Mouse (Mus musculus): ENCODE results near the gene Cers5.

The Cers5 gene

DNA sequence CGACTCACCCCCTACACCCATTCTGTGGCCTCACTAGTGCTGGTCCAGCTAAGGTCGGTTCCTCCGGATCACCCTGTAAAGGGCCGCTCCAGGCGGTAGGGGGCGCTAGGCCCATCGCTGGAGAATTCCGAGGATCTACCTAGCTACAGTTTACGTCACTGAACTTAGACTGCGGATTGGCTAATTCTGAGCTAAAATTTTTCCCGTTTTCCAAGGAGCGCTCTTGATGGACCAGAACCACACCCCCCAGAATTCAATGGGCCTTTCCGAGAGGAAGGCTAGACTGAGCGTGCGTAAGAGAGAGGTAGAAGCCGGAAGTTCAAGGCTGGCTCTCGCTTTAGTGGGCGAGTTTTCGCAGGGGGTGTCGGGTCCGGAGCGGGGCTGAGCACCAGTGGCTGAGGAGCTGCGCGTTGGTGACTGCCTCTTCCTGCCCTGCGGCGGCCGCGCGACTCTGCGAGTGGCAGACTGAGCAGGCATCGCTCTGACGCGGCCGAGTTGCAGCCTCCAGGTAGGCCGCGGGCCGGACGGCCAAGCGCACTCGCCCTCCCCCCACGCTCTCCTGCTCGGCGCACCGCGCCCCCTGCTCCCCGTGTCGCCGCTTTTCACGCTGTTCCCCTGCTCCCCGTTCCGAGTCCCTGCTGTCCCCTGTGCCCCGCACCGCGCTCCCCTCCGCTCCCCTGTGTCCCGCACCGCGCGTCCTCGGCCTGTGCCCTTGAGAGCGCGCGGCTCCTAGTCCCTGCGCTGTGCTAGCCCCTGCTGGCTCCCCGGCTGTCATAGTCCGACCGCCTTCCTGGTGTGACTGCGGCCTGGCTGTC lies 47.1 kb downstream of the Cers5 start, which contains the start of gene Cox14:
Gene Cox14, plus strand, starts transcription at position 278 of the 815 bp plus-strand sequence.
- peak; percentile 98 for DNase-seq (ENCODE audit: low spot score)

DNA sequence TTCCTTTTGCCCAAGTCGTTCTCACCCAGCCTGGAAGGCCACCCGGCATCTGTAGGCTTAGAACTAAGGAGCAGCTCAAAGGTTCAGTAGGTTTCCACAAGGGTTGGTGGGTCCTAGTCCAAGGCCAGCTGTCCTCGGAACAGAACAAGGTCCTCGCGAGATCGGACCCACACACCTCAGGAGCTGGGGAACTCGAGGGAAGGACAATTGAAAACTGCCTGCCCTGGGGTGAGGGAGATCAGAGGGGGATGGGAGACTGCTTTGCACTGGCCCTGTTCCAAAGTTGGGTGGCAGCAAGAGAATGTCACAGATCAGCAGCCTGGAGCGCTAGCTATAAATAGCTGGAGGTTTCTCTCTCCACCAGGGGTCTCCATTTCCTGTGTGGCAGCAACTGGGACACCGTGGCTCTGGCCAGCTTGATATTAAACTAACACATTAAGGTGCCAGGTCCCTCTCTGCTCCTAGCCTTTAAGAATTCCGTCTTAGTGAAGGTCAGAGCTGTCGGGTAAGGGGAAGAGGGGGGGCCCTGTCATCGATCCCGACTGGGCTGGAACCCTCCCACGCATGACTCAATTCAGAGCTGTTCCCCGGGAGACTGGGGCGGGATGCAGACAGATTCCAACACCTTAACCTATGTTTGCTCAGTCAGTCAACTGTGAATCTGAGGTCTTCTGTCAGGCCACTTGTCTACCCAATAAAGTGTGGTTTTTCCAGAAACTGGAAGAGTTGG lies 48.2 kb downstream of the Cers5 start:
- peak; percentile 52 for DNase-seq (ENCODE audit: low spot score)

- DNase-seq (ENCODE audit: low spot score) = no peak
Observed at GRCm38 (mm10) chr15:99723515-99724291, 49.0 kb downstream of the Cers5 start.

DNA sequence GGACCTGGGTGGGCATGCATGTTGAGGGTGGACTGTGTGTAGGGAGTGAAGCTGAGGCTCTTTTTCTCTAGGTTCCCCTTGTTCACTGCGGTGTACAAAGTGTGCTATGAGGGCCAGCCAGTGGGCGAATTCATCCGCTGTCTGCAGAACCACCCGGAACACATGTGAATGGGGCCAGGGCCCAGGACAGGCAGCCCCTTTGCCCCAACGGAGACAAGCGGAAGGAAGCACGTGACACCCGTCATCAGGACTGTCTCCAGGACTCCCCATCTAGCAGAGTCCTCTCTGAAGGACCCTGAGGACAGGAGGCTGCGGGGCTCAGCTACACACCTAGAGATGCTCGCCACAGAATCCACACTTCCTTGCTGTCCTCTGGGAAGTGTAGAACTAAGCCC lies 49.6 kb downstream of the Cers5 start:
- DNase-seq (ENCODE audit: low spot score) = no peak

DNA sequence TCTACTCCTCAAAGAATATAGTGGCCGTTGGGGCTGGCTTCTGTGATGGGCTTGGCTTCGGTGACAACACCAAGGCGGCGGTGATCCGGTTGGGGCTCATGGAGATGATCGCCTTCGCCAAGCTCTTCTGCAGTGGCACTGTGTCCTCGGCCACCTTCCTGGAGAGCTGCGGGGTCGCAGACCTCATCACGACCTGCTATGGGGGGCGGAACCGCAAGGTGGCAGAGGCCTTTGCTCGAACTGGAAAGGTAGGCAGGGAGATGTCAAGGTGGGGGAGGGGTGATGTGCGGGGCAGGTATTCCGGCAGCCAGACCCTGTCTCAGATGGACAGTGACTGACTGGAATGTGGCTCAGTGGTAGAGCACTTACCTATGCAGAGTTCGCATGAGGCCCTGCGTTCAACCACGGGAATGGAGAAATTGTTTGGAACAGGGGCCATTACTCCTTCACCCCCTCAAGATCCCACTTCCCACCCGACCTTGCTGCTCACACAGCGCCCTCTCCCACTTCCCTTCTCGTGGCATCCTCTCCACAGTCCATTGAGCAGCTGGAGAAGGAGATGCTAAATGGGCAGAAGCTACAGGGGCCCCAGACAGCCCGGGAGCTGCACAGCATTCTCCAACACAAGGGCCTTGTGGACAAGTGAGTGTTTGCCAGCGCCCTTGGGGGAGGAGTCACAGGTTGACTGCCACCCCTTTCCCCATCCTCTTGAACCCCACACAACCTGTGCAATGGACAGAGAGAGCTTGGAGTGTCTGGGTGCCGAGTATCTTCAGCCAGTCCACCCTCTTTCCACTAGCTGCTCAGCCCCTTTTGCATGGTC lies 50.6 kb downstream of the Cers5 start:
- no peak for DNase-seq (ENCODE audit: low spot score)

DNA sequence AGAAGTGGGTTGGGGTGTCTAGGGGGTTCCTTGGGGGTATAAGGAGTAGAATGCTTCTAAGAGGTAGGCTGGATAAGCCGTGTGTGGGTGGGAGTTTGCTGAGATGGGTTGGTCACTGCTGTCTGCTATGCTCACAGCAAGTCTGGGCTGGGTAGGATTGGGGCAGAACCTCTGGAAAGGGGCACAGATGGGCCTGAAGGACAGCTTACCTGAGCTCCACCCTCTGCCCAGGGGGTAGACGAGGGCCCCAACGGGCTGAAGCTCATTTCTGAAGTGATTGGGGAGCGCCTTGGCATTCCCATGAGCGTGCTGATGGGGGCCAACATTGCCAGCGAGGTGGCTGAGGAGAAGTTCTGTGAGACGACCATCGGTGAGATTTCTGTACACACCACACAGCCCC lies 52.8 kb downstream of the Cers5 start:
- no peak for DNase-seq (ENCODE audit: low spot score)

GRCm38 (mm10) chr15:99718461-99719021 lies 54.1 kb downstream of the Cers5 start:
- no peak for DNase-seq (ENCODE audit: low spot score)

- DNase-seq (ENCODE audit: low spot score) = no peak
Observed at GRCm38 (mm10) chr15:99717386-99718334, 55.0 kb downstream of the Cers5 start, which contains the start of gene Gpd1. Gpd1 (plus strand) TSS chr15:99717515.

- DNase-seq (ENCODE audit: low spot score) = no peak
Observed at GRCm38 (mm10) chr15:99716814-99717213, 55.9 kb downstream of the Cers5 start.

DNA sequence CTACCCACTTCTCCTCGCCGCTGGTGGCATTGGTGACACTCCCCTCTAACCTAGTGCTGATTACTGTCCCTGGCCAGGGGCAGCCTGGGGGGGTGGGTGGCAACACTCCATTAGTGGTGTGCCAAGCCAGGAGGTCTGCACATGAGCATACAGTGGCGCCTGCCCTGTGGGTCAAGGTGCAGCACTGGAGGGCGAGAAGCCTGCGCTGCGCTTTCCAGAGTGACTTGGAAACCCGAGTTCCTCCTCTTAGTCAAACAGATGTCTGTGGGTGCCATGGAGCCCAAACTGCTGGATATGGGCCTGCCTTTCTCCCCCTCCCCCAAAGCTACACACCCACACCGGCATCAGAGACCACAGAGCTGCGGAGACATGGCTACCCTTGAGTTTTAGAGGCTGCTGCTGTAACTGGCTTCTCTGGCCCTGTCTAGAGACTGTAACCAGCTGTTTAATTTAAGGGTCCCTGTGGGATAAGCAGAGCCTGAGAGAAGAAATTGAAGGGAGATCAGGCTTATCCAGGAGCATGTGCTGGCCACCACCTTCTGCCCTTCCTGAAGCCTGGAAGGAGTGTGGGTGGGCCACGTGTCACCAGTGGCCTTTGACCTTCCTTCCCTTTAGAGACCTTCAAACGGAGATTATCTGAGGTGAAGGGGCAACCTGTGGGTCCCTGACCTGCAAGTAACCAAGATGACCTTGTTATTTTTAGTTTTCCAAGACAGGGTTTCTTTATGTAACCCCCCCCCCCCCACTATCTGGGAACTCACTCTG lies 56.5 kb downstream of the Cers5 start:
- DNase-seq (ENCODE audit: low spot score) = no peak

DNA sequence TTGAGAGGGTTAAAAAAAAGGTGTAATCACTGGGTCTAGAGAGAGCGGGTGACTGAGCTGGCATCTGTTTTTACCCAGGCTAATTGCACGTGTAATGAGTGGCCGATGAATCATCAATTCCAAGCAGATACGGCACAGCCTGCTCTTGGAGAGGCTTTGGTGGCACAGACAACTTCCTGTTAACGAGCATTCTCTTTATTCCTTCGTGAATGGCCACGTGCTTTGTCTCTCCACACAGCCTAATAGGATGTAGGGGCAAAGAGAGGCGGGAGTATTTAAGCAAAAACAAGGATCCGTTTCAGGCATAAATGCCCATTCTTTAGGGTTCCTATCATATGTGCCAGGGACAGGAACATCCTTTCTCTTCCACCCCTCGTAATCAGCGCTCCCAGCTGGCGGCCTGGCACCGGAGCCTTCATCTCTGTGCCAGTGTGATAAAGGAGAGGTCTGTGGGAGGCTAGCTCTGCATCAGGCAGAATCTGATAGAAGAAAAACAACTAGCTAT lies 57.3 kb downstream of the Cers5 start:
- DNase-seq (ENCODE audit: low spot score) = no peak

- DNase-seq (ENCODE audit: low spot score) = peak; percentile 66
Observed at GRCm38 (mm10) chr15:99714858-99715257, 57.8 kb downstream of the Cers5 start.

- no peak for DNase-seq (ENCODE audit: low spot score)
Observed at GRCm38 (mm10) chr15:99714206-99714605, 58.5 kb downstream of the Cers5 start.

- no peak for DNase-seq (ENCODE audit: low spot score)
Observed at GRCm38 (mm10) chr15:99713569-99713968, 59.1 kb downstream of the Cers5 start.

- DNase-seq (ENCODE audit: low spot score) = no peak
Observed at GRCm38 (mm10) chr15:99712666-99713559, 59.8 kb downstream of the Cers5 start.

GRCm38 (mm10) chr15:99711491-99711890 lies 61.2 kb downstream of the Cers5 start:
- DNase-seq (ENCODE audit: low spot score) = no peak

DNA sequence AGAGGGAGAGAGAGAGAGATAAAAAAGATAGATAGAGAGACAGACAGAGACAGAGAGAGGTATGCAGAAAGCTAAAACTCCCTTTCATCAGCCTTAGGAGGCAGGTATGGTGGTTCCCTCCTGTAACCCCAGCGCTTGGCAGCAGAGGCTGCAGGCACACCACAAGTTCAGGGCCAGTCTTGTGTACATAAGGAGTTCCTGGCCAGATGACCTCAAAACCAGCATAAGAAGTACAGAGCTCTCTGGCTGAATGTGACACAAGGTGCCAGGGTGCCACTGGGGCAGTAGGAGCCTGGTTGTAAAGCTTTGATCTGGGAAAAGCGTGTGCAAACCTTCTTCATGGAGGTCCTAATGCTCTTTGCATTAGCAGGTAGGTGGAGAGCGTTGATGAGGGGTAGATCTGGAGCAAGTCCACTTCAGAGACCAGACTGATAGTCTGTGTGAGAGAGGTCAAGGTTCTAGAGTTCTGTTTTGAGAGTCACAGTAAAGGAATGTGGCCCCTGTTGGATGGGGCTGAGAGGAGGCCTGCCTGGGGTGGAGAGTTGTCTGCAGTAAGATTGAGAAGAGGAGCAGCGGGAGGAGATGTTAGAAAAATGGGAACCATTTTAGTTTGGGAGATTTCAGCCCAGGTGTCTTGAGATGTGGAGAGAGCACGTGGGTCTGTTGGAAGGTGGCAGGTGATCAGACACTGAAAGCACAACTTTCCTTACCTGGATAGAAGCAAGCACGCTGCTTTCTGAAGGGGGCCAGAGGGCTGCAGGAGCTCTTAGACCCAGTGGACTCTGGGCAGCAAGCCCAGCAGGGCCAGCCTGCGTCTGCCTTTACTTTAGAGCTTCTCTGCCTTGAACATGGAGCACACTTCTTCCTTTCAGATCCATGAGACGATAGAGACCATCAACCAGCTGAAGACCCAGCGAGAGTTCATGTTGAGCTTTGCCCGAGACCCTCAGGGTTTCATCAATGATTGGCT lies 62.2 kb downstream of the Cers5 start:
- no peak for DNase-seq (ENCODE audit: low spot score)
